Comparison of ENCODE assay signal across 9 mouse cellular contexts in the genomic region with DNA sequence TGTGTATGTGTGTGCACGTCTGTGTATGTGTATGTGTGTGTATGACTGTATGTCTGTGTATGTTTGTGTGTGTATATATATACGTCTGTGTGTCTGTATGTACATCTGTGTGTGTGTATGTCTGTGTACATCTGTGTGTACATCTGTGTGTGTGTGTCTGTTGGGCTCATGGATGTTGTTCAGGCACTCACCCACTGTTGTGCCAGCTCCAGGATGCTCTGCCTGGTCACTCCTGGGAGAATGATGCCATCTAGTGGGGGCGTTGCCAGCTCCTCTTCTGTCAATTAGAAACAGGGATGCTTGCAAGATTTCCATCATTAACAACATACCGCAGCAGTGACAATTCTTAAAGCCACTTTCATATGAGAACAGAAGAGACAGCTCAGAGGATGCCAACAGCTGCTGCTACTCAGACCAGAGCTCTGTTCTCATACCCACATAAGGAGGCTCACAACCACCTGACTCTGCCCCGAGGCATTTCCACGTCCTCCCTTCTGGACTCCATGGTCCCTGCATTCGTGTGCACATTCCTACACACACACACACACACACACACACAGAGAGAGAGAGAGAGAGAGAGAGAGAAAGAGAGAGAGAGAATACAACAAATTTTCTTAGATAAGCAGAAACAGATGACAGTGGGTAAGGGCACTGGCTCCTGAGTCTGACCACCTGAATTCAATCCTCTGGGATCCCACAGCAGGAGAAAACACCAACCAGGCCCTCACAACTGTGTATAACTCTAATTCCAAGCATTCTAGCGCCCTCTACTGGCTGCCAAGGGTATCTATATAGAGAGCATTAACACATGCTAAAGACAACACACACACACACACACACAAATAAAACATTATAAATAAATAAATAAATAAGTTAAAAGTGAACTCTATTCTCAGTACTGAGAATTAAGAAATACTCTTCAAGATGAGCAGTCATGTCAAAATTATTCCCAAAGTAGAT.
DNase-seq lines count a peak whose midpoint lies in the region; ATAC-seq and TF ChIP-seq lines count a peak whose summit lies in the region.
"Had no signal": no experiment of that assay in that cellular context is flagged by ENCODE, and none has a peak within 500 bp of the region (broad histone marks: within the 10 kb centered on the region; RNA-seq: fewer than 3 reads in every experiment).

No protein-coding gene starts in this region.

- no peaks in the 10 kb centered on the region for H3K79me2 ChIP-seq in CH12.LX (replicated peaks; ENCODE audit: control insufficient read depth, extremely low read depth, insufficient read depth, poor library complexity, severe bottlenecking)

- no peaks in the 10 kb centered on the region for H3K27me3 ChIP-seq in kidney, embryonic 16.5 days (ENCODE audit: insufficient read depth, low read length)
- H3K27me3 ChIP-seq in CH12.LX (replicated peaks), result no peaks in the 10 kb centered on the region
- no peaks in the 10 kb centered on the region for H3K27me3 ChIP-seq in forebrain, embryonic 11.5 days (ENCODE audit: control insufficient read depth, insufficient read depth, low read length)
- H3K27me3 ChIP-seq: neural tube, embryonic 13.5 days had no signal

- TF ChIP-seq CTCF in CH12.LX (conservative IDR thresholded peaks at IDR 0.05 in 1 of 2, IDR thresholded peaks at IDR 0.05 in 1 of 2; ENCODE audit: low read depth in 2 of 2, low read length in 2 of 2), result peak; percentile 32 to 57; a peak in 3 of 4 replicates

- no peak overlapping the region for H3K27ac ChIP-seq in kidney, embryonic 16.5 days (ENCODE audit: low read length)
- no peak overlapping the region for H3K27ac ChIP-seq in CH12.LX (ENCODE audit: insufficient read depth, low read depth)
- H3K27ac ChIP-seq in forebrain, embryonic 11.5 days (ENCODE audit: low read depth, low read length), result no peak overlapping the region
- H3K27ac ChIP-seq: neural tube, embryonic 13.5 days had no signal

- peaks cover 3% of the 10 kb centered on the region; the same call in 1 of the 2 replicates for H3K9me3 ChIP-seq in kidney, embryonic 16.5 days (ENCODE audit: low read length)
- peaks cover 2% of the 10 kb centered on the region for H3K9me3 ChIP-seq in CH12.LX (replicated peaks; ENCODE audit: low read length)
- H3K9me3 ChIP-seq in forebrain, embryonic 11.5 days (ENCODE audit: control insufficient read depth, low read length), result no peaks in the 10 kb centered on the region; the same call in 1 of the 2 replicates
- H3K9me3 ChIP-seq: neural tube, embryonic 13.5 days had no signal

- 75% methylated on average over 8 of the region's 8 CpGs for WGBS in kidney, embryonic 16.5 days
- WGBS in forebrain, embryonic 11.5 days, result 74% methylated on average over 8 of the region's 8 CpGs

- H3K4me1 ChIP-seq in kidney, embryonic 16.5 days (ENCODE audit: insufficient read depth, low read length), result no peaks in the 10 kb centered on the region
- H3K4me1 ChIP-seq in CH12.LX (ENCODE audit: control insufficient read depth in 1 of 2, insufficient read depth in 2 of 2), result no peaks in the 10 kb centered on the region
- no peaks in the 10 kb centered on the region for H3K4me1 ChIP-seq in forebrain, embryonic 11.5 days (replicated peaks; ENCODE audit: control insufficient read depth, insufficient read depth, low read length)

- no peak overlapping the region for H3K4me2 ChIP-seq in kidney, embryonic 16.5 days (replicated peaks; ENCODE audit: low read depth, low read length)
- H3K4me2 ChIP-seq in CH12.LX (ENCODE audit: insufficient read depth, low read depth, poor library complexity, severe bottlenecking), result no peak overlapping the region
- H3K4me2 ChIP-seq in forebrain, embryonic 11.5 days (ENCODE audit: low read depth, low read length, severe bottlenecking), result no peak overlapping the region
- H3K4me2 ChIP-seq: neural tube, embryonic 13.5 days had no signal

- TF ChIP-seq EP300 in CH12.LX (IDR thresholded peaks at IDR 0.05; ENCODE audit: low read length), result no peak

- no peak overlapping the region for H3K9ac ChIP-seq in kidney, embryonic 16.5 days (replicated peaks; ENCODE audit: low read length)
- H3K9ac ChIP-seq in CH12.LX (ENCODE audit: insufficient read depth, low read depth), result no peak overlapping the region
- no peak overlapping the region for H3K9ac ChIP-seq in forebrain, embryonic 11.5 days (ENCODE audit: low read length)
- H3K9ac ChIP-seq: neural tube, embryonic 13.5 days had no signal

- in situ Hi-C loops in CH12.LX (cut with MboI; ENCODE audit: low pct_ligation_motif_present, low pct_unique_long_range_greater_than_20kb, low sequenced_read_pairs), result no loop called here

- no peak for TF ChIP-seq POLR2A in CH12.LX (IDR thresholded peaks at IDR 0.05; ENCODE audit: low read depth, low read length)

- ATAC-seq in kidney, embryonic 16.5 days (ENCODE audit: low FRiP score, low TSS enrichment), result no peak
- peak; percentile 55; the same call in 1 of the 2 replicates for ATAC-seq in forebrain, embryonic 11.5 days (replicated peaks; ENCODE audit: low FRiP score)
- ATAC-seq in megakaryocyte, adult 5-6 weeks (ENCODE audit: poor library complexity, severe bottlenecking), result peak; percentile 58

- dilution Hi-C loops in CH12.LX (cut with MboI; ENCODE audit: extremely low pct_ligation_motif_present, extremely low pct_unique_long_range_greater_than_20kb, low sequenced_read_pairs), result no loop called here

- H3K36me3 ChIP-seq in kidney, embryonic 16.5 days (ENCODE audit: insufficient read depth, low read length), result no peaks in the 10 kb centered on the region
- H3K36me3 ChIP-seq in CH12.LX (replicated peaks in 1 of 2; ENCODE audit: control insufficient read depth in 1 of 2, insufficient read depth in 1 of 2, low read length in 1 of 2), result peaks cover 76 to 97% of the 10 kb centered on the region in 2 experiments
- H3K36me3 ChIP-seq in forebrain, embryonic 11.5 days (ENCODE audit: control insufficient read depth, insufficient read depth, low read length), result peaks cover 2% of the 10 kb centered on the region; the same call in 1 of the 2 replicates

- DNase-seq in kidney, adult 9 months, result peak; percentile 5
- peak; percentile 48 for DNase-seq in CH12.LX (ENCODE audit: extremely low read depth)
- peak; percentile 14 for DNase-seq in T-cell, adult 2 months (ENCODE audit: low spot score)
- DNase-seq in forebrain, embryonic 11.5 days (ENCODE audit: low spot score), result peak; percentile 59
- peak; percentile 69 for DNase-seq in thymus, postnatal 4 days
- DNase-seq in heart, adult 11 months, result no peak

- peak; percentile 7 for TF ChIP-seq RAD21 in CH12.LX (IDR thresholded peaks at IDR 0.05; ENCODE audit: low read depth, low read length)

- H3K4me3 ChIP-seq in kidney, embryonic 16.5 days (ENCODE audit: low read length), result no peak overlapping the region
- no peak overlapping the region for H3K4me3 ChIP-seq in CH12.LX (replicated peaks in 1 of 3; ENCODE audit: low read depth in 2 of 3, low read length in 2 of 3, poor library complexity in 1 of 3)
- H3K4me3 ChIP-seq in forebrain, embryonic 11.5 days (ENCODE audit: low read depth, low read length), result no peak overlapping the region
- H3K4me3 ChIP-seq: neural tube, embryonic 13.5 days had no signal

TF ChIP-seq in CH12.LX, 34 proteins besides CTCF, POLR2A, EP300 and RAD21:
- TF ChIP-seq ZMIZ1 (IDR thresholded peaks at IDR 0.05; ENCODE audit: low read depth, low read length), result no peak
- TF ChIP-seq IRF4 (IDR thresholded peaks at IDR 0.05; ENCODE audit: low read depth, low read length), result no peak
- no peak for TF ChIP-seq RCOR1 (conservative IDR thresholded peaks at IDR 0.05; ENCODE audit: low read depth, low read length)
- TF ChIP-seq KAT2A (IDR thresholded peaks at IDR 0.05; ENCODE audit: insufficient replicate concordance, low read length), result no peak
- no peak for TF ChIP-seq NELFE (IDR thresholded peaks at IDR 0.05; ENCODE audit: low read depth, low read length)
- TF ChIP-seq MYC (IDR thresholded peaks at IDR 0.05; ENCODE audit: low read depth, low read length), result no peak
- no peak for TF ChIP-seq BHLHE40 (IDR thresholded peaks at IDR 0.05; ENCODE audit: low read depth, low read length)
- no peak for TF ChIP-seq ZNF384 (IDR thresholded peaks at IDR 0.05; ENCODE audit: low read depth, low read length)
- no peak for TF ChIP-seq ETS1 (conservative IDR thresholded peaks at IDR 0.05; ENCODE audit: low read depth, low read length)
- TF ChIP-seq USF1 (IDR thresholded peaks at IDR 0.05; ENCODE audit: low read depth, low read length), result no peak
- no peak for TF ChIP-seq CHD1 (IDR thresholded peaks at IDR 0.05; ENCODE audit: low read depth, low read length)
